Mouse (Mus musculus): ENCODE data around the gene Xkr8. TPM values are rescaled to one million over a fixed set of nuclear protein-coding genes. Genes with fewer than 3 reads are reported as not detected.

The Xkr8 gene
- 0.93 TPM for polyA plus RNA-seq (2014; fragmentation: Illumina TruSeq; extraction: RNeasy Lipid Tissue Mini Kit (QIAGEN cat#74804); ENCODE audit: low replicate concordance)

DNA sequence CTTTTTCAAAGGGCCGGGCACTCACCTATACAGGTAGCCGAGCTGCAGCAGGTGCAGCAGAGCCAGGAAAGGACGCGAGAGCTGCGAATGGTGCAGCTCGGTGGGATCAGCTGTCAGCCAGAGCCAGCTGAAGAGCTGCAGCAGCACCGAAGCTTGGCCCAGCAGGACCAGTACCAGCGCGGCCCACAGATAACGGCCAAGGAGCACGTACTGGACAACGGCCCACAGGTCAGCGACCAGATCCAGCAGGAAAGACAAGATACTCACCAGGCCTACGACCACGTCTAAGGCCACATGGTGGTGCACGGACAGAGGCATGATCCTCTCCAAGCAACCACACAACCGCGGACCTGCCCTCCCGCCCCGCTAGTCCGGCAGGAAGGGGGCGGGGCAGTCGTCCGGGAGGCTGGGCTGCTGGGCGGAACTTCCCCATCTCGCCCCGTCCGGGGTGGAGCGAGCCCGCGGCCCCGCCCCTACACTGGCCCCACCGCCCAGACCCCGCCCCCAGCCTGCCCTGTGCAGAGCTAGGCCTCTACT lies at the start of gene Xkr8:
Gene Xkr8 (minus strand): TSS at position 399 of the 537 bp plus-strand sequence.

DNA sequence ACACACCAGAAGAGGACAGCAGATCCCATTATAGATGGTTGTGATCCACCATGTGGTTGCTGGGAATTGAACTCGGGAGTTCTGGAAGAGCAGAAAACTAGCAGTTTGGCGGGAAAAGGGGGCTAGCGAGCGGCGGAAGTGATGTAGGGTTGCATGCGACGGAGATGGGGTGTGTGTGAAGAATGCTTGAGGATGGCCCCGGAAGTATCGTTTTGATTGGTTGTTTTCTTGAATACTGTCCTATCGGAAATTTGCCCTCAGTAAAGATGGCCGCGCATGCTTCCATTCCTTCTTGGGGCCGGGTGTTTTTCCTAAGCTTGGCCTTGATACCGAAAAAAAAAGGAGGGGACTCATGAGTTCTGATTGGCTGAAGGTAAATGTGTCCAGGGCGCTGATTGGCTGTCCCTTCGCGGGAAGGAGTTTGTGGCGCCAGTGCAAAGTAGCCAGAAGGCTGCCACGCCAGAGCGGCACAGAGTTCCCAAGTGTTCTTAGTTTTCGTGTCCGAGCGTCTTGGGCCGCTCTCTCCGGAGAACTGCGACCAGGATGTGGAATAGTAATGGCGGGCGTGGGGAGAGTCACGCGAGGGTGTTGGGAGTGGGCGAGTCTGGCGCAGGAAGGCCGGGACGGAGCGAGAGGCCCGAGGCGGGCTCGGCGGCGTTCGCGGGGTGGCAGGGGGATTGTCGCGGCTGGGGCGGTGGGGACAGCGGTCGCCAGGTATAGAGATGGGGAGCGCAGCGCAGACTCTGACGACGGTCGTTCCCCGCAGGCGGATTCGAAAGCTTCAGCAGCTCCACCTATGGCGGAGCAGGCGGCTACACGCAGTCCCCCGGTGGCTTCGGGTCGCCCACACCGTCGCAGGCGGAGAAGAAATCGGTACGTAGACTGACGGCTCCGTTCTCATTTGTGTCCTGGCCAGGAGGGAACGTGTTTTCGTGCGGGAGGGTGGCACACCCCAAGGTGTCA lies 35.8 kb upstream of the Xkr8 start, which contains the start of gene Rpa2:
Gene Rpa2 (plus strand): TSS at position 419 of the 963 bp plus-strand sequence.

DNA sequence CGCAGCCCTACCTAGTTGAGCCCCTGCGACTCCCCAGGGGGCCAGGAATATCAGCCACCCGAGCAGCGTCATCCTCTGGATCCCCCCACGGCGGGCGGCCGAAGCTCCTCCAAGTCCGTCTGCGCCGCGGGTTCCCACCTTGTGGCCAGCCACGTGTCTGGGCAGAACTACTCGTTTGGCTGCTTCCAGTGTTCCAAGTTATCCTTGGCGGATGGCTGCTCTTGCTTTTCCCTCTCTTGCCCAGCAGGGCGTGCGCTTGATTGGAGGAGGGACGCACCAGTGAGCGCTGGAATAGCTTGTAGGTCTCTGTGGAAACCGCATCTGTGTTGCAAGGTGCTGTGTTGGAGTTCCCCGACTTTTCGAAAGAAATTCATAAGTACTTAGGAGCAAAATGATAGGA lies 24.6 kb upstream of the Xkr8 start, which contains the start of gene Smpdl3b:
Gene Smpdl3b (minus strand): TSS at position 279 of the 400 bp plus-strand sequence.

Other genes with a start within 250 kb of the Xkr8 start
- 0.15 TPM for gene Sesn2, start 222.0 kb downstream of the Xkr8 start, polyA plus RNA-seq (2014; fragmentation: Illumina TruSeq; extraction: RNeasy Lipid Tissue Mini Kit (QIAGEN cat#74804); ENCODE audit: low replicate concordance)
- 553 TPM for gene Atpif1, start 198.9 kb downstream of the Xkr8 start, polyA plus RNA-seq (2014; fragmentation: Illumina TruSeq; extraction: RNeasy Lipid Tissue Mini Kit (QIAGEN cat#74804); ENCODE audit: low replicate concordance)
- gene Dnajc8, start 197.0 kb downstream of the Xkr8 start, polyA plus RNA-seq (2014; fragmentation: Illumina TruSeq; extraction: RNeasy Lipid Tissue Mini Kit (QIAGEN cat#74804); ENCODE audit: low replicate concordance): 176 TPM
- 2.0 TPM for gene Ptafr, start 168.5 kb downstream of the Xkr8 start, polyA plus RNA-seq (2014; fragmentation: Illumina TruSeq; extraction: RNeasy Lipid Tissue Mini Kit (QIAGEN cat#74804); ENCODE audit: low replicate concordance)
- 20.1 TPM for gene Eya3, start 93.6 kb downstream of the Xkr8 start, polyA plus RNA-seq (2014; fragmentation: Illumina TruSeq; extraction: RNeasy Lipid Tissue Mini Kit (QIAGEN cat#74804); ENCODE audit: low replicate concordance)
- gene Smpdl3b, start 24.7 kb upstream of the Xkr8 start, polyA plus RNA-seq (2014; fragmentation: Illumina TruSeq; extraction: RNeasy Lipid Tissue Mini Kit (QIAGEN cat#74804); ENCODE audit: low replicate concordance): 31.1 TPM
- gene Rpa2, start 35.8 kb upstream of the Xkr8 start, polyA plus RNA-seq (2014; fragmentation: Illumina TruSeq; extraction: RNeasy Lipid Tissue Mini Kit (QIAGEN cat#74804); ENCODE audit: low replicate concordance): 6.4 TPM
- gene Themis2, start 63.8 kb upstream of the Xkr8 start, polyA plus RNA-seq (2014; fragmentation: Illumina TruSeq; extraction: RNeasy Lipid Tissue Mini Kit (QIAGEN cat#74804); ENCODE audit: low replicate concordance): 2.0 TPM
- gene Ppp1r8, start 110.6 kb upstream of the Xkr8 start, polyA plus RNA-seq (2014; fragmentation: Illumina TruSeq; extraction: RNeasy Lipid Tissue Mini Kit (QIAGEN cat#74804); ENCODE audit: low replicate concordance): 5.1 TPM
- gene Stx12, start 152.0 kb upstream of the Xkr8 start, polyA plus RNA-seq (2014; fragmentation: Illumina TruSeq; extraction: RNeasy Lipid Tissue Mini Kit (QIAGEN cat#74804); ENCODE audit: low replicate concordance): 325 TPM
- 32.3 TPM for gene Fam76a, start 190.0 kb upstream of the Xkr8 start, polyA plus RNA-seq (2014; fragmentation: Illumina TruSeq; extraction: RNeasy Lipid Tissue Mini Kit (QIAGEN cat#74804); ENCODE audit: low replicate concordance)
- gene Fgr, start 241.5 kb upstream of the Xkr8 start, polyA plus RNA-seq (2014; fragmentation: Illumina TruSeq; extraction: RNeasy Lipid Tissue Mini Kit (QIAGEN cat#74804); ENCODE audit: low replicate concordance): 1.3 TPM

Measured in small intestine, adult 10 weeks (tissue).